Mouse (Mus musculus) central nervous system, embryonic 11.5 days (tissue): ENCODE results near the gene Irf8. TPM values are rescaled to one million over a fixed set of nuclear protein-coding genes. Genes with fewer than 3 reads are reported as not detected.

Source experiments
- polyA plus RNA-seq: library from polyadenylated mRNA; depleted of rRNA; stranded (reverse); fragments of >200 nt; gene quantifications from 2 replicates; pipeline ENCODE4 v1.2.3, GENCODE M21; 2012; rRNA removed

Irf8 gene
- polyA plus RNA-seq, result 1.9 and 2.5 TPM in 2 replicates

GRCm38 (mm10) chr8:120735770-120736481 lies at the start of gene Irf8:
Gene Irf8, plus strand, starts transcription at chr8:120736358.

Other genes starting within 250 kb of the Irf8 start
- 44.7 and 75.9 TPM in 2 replicates for gene Gins2, start 147.1 kb upstream of the Irf8 start, polyA plus RNA-seq
- gene 1190005I06Rik, start 88.7 kb upstream of the Irf8 start, polyA plus RNA-seq, result 2.5 and 2.6 TPM in 2 replicates
- 0.98 and 1.3 TPM in 2 replicates for gene Gm27021, start 68.3 kb upstream of the Irf8 start, polyA plus RNA-seq
- 1,012 and 1,246 TPM in 2 replicates for gene Cox4i1, start 68.1 kb upstream of the Irf8 start, polyA plus RNA-seq
- gene Emc8, start 67.8 kb upstream of the Irf8 start, polyA plus RNA-seq, result 111 and 113 TPM in 2 replicates